Mouse (Mus musculus) ES-E14 (cell line): ENCODE data around the gene Zfp113.

Experiments used
- CHD2 ChIP-seq: IDR thresholded peaks from 2 replicates; pipeline ENCODE4 v1.6.1; 2014; ENCODE audit warnings: mild to moderate bottlenecking, low read depth, low read length, inconsistent platforms
- HCFC1 ChIP-seq: IDR thresholded peaks from 2 replicates; pipeline ENCODE4 v1.6.1; 2012; ENCODE audit warnings: low read length, inconsistent platforms, borderline replicate concordance; ENCODE audit not compliant: insufficient read depth
- MAFK ChIP-seq: IDR thresholded peaks from 2 replicates; pipeline ENCODE4 v1.6.1; 2014; ENCODE audit warnings: mild to moderate bottlenecking, low read depth, low read length, inconsistent platforms; ENCODE audit not compliant: insufficient read depth
- ZC3H11A ChIP-seq: IDR thresholded peaks from 2 replicates; pipeline ENCODE4 v1.6.1; 2012; ENCODE audit warnings: low read depth, mild to moderate bottlenecking, inconsistent platforms, low read length, borderline replicate concordance
- ZNF384 ChIP-seq: IDR thresholded peaks from 2 replicates; pipeline ENCODE4 v1.6.1; 2012; ENCODE audit warnings: low read depth, low read length, inconsistent platforms

DNA sequence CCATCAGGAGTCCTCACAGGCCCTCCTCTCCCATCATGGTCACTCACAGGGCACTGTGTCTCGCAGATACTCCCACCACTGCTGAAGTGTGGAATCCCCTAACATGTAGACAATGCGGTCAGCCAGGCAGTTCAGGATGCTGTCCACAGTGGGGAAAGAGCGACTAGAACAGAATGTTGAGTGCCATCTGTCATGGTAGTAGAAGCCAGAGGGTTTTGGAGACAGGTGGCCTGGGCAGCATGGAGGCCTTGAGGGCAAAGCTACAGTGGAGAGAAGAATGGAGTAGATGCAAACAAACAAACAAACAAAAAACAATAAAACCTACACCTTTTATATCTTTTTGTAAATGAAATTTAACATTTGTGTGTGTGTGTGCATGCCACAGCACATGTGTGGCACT is 46.5 kb upstream of the Zfp113 start:
- TF ChIP-seq MAFK = no peak
- TF ChIP-seq HCFC1 = no peak
- TF ChIP-seq ZC3H11A = no peak
- no peak for TF ChIP-seq CHD2
- TF ChIP-seq ZNF384 = no peak
